Mouse (Mus musculus) embryonic stem cell, embryonic (primary cell): ENCODE results near the gene Ppil4.

ENCODE experiments used
- CTCF ChIA-PET, 4 experiments: fragments of 300-600 bp in 2 of 4; fragments of 350-600 bp in 2 of 4; sonication (Branson Sonifier 250); formaldehyde crosslinking; loops; one replicate each; lab custom pipeline; 2022; ENCODE audit warnings: inconsistent platforms in 2 of 4; lab: Charles Lee
- POLR2A ChIA-PET, 4 experiments: fragments of 300-600 bp in 2 of 4; fragments of 350-600 bp in 2 of 4; sonication (Branson Sonifier 250); formaldehyde crosslinking; loops; one replicate each; lab custom pipeline; 2022; ENCODE audit warnings: antibody characterized with exemption in 4 of 4, inconsistent platforms in 1 of 4; lab: Charles Lee

Ppil4 gene

DNA sequence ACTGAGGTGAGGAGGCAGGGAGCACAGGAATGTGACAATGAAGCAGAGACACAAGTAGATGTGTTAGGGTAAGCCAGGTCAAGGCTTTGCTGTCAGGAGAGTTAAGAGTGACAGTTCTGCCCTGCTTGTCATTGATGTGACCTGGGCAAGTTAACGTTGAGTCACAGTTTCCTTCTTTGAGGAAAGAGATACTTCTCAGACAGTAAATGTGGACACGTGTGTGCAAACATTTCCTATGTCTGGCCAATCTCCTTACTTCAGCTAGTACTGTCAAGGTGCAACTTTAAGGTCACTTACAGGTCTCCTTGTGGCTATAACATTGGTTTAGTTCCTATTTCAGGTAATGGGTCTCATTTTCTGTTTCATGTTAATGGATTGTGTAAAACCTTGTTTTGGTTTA lies 23.8 kb downstream of the Ppil4 start:
- ChIA-PET CTCF (no interaction called here), POLR2A (interaction anchor here in 1 of 4 experiments (0.8 to 1.1 kb wide), 2 partner anchors 12 to 16 kb away, joined by 3 read pairs; no protein-coding TSS in a partner anchor)

DNA sequence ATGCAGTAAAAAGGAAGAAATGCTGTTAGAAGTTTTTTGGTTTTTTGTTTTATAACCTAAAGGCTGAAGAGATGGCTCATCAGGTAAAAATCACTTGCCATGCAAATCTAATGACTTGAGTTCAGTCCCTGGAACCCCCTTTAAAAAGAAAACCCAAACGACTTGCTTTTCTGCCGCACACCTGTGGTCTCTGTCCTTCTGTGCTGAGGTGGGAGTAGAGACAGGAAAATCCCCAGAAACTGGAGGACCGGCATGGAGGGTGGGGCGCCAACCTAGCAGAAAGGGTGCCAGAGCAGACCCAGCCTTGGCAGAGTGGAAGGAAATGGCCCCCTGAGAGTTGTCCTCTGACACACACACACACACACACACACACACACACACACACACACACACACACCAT lies 26.0 kb downstream of the Ppil4 start:
- ChIA-PET POLR2A (interaction anchor here in 2 of 4 experiments (0.8 to 1.0 kb wide), 2 partner anchors 8 to 15 kb away, joined by 3 to 5 read pairs; no protein-coding TSS in a partner anchor), CTCF (interaction anchor here in 2 of 4 experiments (0.7 kb wide), 2 partner anchors 46 to 485 kb away, joined by 3 read pairs; no protein-coding TSS in a partner anchor)

DNA sequence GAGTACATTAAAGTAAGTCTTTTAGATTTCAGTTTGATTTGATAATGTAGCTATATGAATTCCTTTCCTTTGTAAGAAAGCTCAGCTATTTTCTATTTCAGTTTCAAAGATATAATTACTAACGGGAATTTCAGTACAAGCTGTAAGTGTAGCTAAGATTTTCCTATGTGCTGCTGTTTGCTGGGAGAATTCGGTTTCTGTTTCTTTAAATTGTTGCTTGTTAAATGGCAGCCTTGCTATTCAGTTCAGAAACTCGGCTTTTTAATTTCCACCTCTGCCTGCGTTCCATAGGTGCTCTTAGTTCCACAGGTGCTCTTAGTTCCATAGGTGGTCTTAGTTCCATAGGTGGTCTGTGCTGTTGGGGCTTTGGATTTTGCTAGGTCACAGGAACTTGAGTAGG lies 26.5 kb downstream of the Ppil4 start:
- ChIA-PET POLR2A (no interaction called here), CTCF (interaction anchor here in 2 of 4 experiments (0.7 kb wide), 2 partner anchors 46 to 484 kb away, joined by 3 read pairs; no protein-coding TSS in a partner anchor)

DNA sequence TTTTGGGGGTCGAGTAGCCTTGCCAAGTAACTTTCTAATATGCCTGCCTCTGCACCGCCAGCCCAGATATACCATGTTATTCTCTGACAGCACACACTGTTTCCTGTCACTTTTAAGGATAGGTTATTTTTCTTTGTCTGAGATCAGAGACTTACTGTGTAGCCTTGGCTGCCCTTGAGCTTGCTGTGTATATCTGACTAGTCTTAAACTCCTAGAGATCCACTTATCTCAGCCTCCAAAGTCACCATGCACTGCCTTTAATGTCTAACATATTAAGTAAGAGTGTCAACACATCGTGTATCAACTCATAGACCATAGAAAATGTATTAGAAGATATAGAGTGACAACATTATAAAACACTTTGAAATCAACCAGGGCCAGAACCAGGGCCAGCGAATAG lies 26.9 kb downstream of the Ppil4 start:
- ChIA-PET POLR2A (no interaction called here), CTCF (interaction anchor here in 2 of 4 experiments (0.6 to 0.7 kb wide), 3 partner anchors 47 to 484 kb away, joined by 3 read pairs; no protein-coding TSS in a partner anchor)

DNA sequence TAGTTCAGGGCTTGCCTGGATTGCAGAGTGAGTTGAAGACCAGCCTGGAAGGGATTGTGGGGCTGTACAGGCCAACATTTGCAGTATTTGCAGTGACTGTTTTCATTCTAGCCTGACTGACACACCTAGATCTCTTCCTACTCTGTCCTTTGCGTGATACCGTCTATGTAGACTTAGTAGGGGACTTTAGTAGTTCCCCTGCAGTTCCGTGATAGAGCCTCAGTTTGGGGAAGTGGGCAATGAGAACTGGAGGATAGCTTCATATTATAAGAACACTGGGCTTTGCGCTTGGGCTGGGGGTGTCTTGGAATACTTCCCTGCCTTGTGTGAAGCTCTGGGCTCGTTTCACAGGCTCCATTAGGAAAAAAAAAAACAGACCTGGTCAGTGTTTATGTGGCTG lies 27.5 kb downstream of the Ppil4 start:
- ChIA-PET POLR2A (interaction anchor here in 1 of 4 experiments (0.9 kb wide), 1 partner anchor 9 kb away, joined by 3 read pairs; no protein-coding TSS in a partner anchor), CTCF (interaction anchor here in 2 of 4 experiments (0.6 to 0.8 kb wide), 3 partner anchors 192 to 716 kb away, joined by 3 to 5 read pairs (median 3); no protein-coding TSS in a partner anchor)

DNA sequence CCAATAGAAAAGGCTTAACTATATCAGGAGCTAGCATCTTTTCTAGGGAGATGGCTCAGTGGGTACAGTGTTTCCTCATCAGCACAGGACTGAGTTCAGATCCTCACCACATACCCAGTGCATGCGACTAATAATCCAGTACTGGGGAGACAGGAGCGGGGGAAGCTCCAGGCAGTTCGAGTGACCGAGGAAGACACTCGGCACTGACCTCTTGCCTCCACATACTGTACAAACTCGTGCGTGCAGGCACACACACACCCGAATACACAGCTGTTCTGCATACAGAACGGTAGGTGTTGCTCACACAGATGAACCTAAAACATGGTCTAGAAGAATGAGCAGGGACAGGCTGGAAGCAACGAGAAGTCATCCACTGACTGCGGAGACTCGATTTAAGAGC lies 29.3 kb downstream of the Ppil4 start:
- POLR2A ChIA-PET: interaction anchor here in 3 of 4 experiments (0.6 to 1.2 kb wide), 8 partner anchors 9 to 609 kb away, joined by 3 to 4 read pairs (median 3); partner anchors contain the start of genes Ginm1 (in 1 of the 3) and Ppil4 (in 1 of the 3)
- CTCF ChIA-PET: no interaction called here

DNA sequence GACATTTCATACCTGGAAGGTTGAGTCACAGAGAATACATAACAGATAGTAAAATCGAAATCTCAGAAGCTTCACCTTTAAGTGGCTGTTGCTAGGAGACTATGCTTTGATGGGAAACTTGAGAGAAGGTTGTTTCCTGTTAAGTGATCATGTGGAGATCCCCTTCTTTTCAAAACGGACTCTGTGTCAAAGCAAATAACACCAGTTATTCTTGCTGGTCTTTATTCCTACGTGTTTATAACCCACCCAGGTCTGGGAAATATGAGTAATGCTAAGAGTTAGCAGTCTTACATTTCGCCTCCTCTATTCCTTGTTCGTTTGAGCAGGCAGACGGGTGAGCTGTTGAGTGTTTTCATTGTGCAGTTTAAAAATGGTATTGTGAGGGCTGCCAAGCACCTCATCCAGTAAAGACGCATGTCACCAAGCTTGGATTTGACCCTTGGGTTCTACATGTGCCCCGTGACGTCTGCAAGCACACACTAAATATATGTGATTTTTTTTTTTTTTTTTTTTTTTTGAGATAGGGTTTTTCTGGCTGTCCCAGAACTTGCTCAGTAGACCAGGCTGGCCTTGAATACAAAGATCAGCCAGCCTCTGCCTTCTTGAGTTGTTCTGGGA lies 32.1 kb downstream of the Ppil4 start:
- CTCF ChIA-PET: interaction anchor here in 1 of 4 experiments (1.5 kb wide), 1 partner anchor 15 kb away, joined by 3 read pairs; no protein-coding TSS in a partner anchor
- POLR2A ChIA-PET: interaction anchor here in 2 of 4 experiments (0.6 to 1.3 kb wide), 3 partner anchors 10 to 301 kb away, joined by 3 to 5 read pairs (median 3); no protein-coding TSS in a partner anchor

DNA sequence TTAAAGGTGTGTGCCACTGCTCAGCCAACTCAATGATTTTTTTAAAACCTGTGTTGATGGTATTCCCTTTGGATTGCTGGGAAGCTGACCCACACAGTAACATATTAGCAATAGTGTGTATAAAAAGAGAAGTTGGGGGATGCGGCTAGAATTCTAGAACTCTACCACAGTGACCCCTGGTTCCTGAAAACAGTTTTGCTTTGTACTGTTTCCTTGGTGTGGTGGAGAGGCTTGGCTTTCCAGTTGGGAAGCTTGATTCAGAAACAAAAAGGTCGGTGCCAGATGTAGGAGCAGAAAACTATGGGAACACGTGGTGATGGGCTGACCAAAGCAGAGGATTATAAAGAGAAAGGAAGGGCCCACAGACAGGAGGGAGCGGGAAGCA lies 32.6 kb downstream of the Ppil4 start:
- CTCF ChIA-PET: no interaction called here
- POLR2A ChIA-PET: interaction anchor here in 1 of 4 experiments (1.3 kb wide), 1 partner anchor 9 kb away, joined by 3 read pairs; no protein-coding TSS in a partner anchor

DNA sequence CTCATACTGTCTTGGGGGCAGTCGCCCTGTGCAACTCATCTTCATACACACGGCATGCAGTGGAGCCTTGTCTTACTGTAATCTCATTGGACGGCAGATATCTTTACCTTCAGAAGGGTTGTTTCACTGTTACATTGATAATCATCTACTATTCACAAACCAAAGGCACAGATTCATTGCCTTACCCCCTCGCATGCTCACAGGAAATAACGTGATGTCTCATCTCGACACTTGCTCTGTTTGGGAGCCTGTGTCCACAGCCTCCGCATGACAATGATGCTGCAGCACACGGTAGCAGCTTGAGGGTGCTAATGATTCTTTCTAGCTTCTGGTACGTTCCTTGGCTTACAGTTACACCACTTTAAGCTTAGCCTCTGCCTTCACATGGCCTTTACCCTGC lies 33.4 kb downstream of the Ppil4 start:
- CTCF ChIA-PET: no interaction called here
- POLR2A ChIA-PET: interaction anchor here in 1 of 4 experiments (1.3 kb wide), 1 partner anchor 8 kb away, joined by 3 read pairs; no protein-coding TSS in a partner anchor

DNA sequence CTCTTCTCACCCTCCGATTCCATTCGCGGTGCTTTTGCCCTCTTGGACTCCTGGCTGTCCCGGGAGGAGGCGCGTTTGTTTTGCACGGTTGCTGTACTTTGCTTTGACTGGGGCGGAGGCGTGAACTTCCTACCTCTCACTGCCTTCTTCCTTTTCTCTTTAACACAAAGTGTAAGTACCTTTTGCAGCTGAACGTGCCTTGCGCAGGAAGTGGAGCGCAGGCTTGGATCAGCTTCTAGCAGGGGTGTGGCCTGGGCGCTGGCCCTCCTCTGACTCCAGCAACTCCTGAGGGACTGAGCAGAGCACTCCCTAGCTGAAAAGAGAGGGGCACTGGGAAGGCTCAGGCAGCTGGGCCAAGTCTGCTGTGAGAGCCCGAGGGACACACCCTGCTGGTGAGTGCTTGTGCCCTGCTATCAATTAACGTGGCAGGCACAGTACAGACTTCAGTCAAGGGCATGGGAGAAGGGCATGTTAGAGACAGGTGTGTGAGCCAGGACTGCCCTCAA lies 39.5 kb downstream of the Ppil4 start, which contains the start of gene Zc3h12d:
Zc3h12d (plus strand) TSS at position 300 of the 506 bp plus-strand sequence.
- ChIA-PET CTCF (interaction anchor here in 2 of 4 experiments (0.5 to 0.8 kb wide), 3 partner anchors 144 to 410 kb away, joined by 4 to 5 read pairs (median 4); no protein-coding TSS in a partner anchor), POLR2A (interaction anchor here in 2 of 4 experiments (0.6 to 1.4 kb wide), 3 partner anchors 10 to 242 kb away, joined by 3 to 4 read pairs (median 4); no protein-coding TSS in a partner anchor)

DNA sequence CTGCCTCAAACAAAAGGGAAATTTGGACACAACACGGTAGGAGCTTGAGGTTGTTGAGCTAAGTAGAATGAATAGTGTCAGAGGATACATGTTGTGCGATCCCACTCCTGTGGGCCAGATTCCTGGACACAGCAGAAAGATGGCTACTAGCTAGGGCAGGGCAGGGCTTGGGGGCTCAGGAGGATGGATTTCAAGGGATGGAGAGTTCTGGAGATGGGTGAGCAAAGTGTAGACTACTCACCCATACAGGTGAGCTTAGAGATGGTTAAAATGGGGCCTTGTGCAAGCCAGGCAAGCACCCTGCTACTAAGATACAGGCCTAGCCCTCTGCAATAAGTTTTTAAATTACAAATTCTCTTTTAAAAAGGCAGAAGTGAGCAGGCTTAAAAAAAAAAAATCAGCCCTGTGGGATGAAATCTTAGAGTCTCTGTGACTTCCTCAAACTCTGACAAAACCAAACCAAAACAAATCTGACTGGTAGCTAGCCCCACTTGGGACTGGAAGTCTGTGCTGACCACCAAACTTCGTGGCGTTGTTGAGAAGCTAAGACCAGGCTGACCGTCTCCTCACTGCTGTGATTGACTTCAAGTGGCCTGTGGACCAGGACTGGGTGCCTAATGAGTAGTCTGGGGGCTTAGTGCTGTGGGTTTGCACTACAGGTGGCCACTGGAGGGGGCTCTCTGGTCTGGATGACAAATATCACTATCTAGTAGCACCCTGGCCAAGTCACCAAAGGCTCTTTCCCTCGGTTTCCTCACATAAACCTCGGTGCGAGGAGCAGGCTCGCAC lies 40.9 kb downstream of the Ppil4 start:
- ChIA-PET POLR2A (interaction anchor here in 2 of 4 experiments (0.7 to 1.0 kb wide), 2 partner anchors 8 to 103 kb away, joined by 3 to 4 read pairs; no protein-coding TSS in a partner anchor), CTCF (interaction anchor here in 2 of 4 experiments (0.6 to 1.0 kb wide), 2 partner anchors 37 to 79 kb away, joined by 3 to 4 read pairs; no protein-coding TSS in a partner anchor)

DNA sequence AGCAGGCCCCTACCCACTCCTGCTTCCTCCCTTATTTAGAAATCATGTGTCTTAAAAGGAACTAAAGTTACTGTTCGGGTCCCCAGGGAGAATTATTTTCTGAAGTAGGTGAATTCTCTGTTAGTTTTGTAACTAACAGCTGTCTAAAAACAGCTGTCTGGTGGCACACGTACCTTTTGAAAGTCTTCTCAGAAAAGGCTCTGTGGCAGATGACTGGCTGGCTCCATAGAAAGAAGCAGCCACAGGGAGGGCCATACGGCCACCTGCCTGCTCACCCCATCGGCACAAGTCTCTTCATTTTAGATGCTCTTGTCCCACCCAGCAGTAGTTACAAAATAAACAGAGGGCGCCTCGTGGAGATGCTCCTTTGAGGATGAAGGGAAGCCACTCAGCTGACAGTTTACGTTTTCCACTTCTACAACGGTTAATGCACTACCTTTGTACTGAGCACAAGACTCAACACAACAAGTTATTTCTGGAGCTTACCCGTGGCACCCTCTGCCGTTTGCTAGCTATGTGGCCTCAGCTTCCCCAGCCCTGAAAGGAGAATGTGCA lies 42.1 kb downstream of the Ppil4 start:
- ChIA-PET CTCF (no interaction called here), POLR2A (interaction anchor here in 1 of 4 experiments (1.0 to 1.4 kb wide), 2 partner anchors 9 to 12 kb away, joined by 3 read pairs; no protein-coding TSS in a partner anchor)

DNA sequence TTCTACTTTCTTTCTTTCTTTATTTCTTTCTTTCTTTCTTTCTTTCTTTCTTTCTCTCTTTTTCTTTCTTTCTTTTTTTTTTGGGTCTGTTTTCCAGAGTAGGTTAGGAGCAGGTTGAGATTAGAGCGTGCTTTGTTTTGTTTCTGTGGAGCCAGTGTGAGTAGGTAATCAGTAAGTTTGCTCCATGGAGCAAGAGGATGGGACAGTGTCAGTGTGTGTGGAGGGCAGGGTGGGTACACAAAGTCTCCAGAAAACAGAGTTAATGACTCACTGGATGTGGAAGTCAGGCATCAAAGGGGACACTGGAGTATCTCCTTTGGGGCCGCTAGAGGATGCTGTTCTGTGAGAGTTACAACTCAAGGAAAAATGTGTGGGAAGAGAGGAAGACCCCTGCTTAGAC lies 44.2 kb downstream of the Ppil4 start:
- ChIA-PET POLR2A (interaction anchor here in 1 of 4 experiments (0.5 kb wide), 1 partner anchor 38 kb away, joined by 4 read pairs; no protein-coding TSS in a partner anchor), CTCF (no interaction called here)

DNA sequence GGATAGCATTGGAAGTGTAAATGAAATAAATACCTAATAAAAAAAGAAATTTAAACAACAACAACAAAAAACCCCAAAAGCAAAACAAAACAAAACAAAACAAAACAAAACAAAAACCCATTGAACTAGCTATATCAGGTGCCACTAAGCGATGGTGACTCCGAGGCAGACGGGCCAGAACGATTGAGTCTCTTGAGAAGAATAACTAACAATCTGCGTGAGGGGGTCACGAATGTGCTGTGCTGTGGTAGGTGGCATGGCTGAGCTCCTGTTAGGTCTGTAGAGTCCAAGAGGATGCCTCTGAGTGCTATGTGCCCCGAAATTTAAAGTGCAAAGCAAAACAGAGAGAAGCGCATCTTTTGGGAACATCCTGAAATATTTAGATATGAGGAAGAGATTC lies 44.8 kb downstream of the Ppil4 start:
- POLR2A ChIA-PET: interaction anchor here in 2 of 4 experiments (0.5 to 1.0 kb wide), 2 partner anchors 38 to 45 kb away, joined by 3 to 4 read pairs; partner anchors contain the start of genes Ginm1 (in 1 of the 2) and Ppil4 (in 1 of the 2)
- CTCF ChIA-PET: no interaction called here

DNA sequence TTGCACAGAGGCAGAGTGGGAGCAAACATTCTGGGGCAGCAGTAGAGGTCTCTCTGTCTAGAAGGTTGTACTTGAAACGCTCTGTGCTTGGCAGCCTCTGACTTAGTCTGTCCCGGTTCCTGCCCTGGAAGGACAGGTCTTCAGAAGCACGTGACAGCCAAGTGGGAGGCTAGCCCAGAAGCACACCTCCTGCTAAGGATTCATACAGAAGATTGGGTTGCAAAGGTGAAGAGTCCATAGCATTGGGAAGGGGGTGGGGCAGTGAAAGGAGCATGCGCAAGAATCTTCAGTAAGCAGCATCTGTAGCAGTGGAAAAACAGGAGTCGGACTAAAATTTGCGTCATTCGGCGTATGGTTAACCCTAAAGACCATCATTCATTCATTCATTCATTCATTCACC lies 45.3 kb downstream of the Ppil4 start:
- POLR2A ChIA-PET: interaction anchor here in 1 of 4 experiments (1.0 kb wide), 1 partner anchor 45 kb away, joined by 3 read pairs; the partner anchor contains the start of genes Ginm1 and Ppil4
- CTCF ChIA-PET: no interaction called here

DNA sequence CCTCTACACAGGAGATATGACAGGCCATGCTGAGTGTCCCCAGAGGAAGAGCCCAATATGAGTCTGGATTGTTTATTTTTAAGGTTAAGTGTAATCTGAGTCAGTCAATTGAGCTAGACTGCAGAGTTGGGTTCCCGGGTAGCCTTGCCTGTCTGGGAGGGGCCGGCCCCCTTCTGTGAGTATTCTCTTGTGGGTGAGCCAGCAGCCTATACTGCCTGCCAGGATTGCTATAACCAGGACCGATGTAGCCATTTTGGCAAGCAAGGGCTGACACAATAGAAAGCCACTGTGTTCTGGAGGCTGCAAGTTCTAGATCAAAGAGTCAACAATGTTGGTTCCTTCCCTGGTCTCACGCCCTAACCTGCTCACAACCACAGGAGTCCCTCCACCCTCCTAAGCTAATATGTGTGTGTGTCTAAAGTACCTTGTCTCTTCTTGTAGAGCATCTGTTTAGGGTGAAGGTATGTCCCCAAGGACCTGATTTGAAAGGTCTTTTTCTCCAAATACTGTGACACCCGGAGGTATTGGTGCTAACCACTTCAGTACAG lies 46.3 kb downstream of the Ppil4 start:
- ChIA-PET POLR2A (interaction anchor here in 1 of 4 experiments (0.5 kb wide), 1 partner anchor 91 kb away, joined by 3 read pairs; no protein-coding TSS in a partner anchor), CTCF (no interaction called here)

DNA sequence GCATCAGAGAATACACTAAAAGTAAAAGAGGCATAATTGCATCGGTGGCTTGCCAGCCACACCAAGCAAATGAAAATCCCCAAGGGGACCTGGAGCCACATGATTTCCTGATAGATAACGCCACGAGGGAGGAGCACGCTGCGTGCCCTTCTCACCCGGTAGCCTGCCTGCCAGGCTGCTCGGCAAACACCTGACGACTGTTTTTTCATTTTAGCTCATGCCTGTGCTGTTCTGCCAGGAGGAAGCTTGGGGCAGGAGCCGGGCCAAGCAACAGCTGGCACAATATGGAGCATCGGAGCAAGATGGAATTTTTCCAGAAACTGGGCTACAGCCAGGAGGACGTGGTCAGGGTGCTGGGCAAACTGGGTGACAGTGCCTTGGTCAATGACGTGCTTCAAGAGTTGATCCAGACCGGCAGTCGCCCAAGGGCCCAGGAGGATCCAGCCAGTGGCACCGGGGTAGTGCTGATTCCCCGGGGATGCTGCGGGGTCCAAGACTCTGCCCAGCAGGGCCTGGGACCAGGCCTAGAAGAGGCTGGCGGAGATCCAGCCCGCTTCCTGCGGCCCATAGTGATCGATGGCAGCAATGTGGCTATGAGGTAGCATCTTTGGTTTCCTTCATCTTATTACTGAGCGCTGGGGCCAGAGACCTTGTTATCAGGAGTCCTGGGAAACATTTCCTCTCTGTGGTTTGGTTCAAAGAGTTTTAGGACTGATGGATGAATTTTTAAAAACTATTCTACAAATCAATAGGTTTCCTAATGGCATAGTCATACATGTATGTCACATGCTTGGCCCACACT lies 47.1 kb downstream of the Ppil4 start:
- ChIA-PET POLR2A (no interaction called here), CTCF (no interaction called here)
